Mouse (Mus musculus) limb, embryonic 12.5 days (tissue): ENCODE measurements around the gene Amfr. TPM values are rescaled to one million over a fixed set of nuclear protein-coding genes. Genes with fewer than 3 reads are reported as not detected.

Experiments used
- ATAC-seq: fragments of 200-750 bp; cut with Nextera tagmentation; 2 replicates; pipeline ENCODE4 v1.8.0; 2017; ENCODE audit warnings: low read depth, moderate TSS enrichment; ENCODE audit not compliant: insufficient number of reproducible peaks, insufficient read depth, low FRiP score, low TSS enrichment
- H3K27ac ChIP-seq: fragments of 300-500 bp; sonication (generic); 2 replicates; pipeline ENCODE4 v1.5.1; 2016; ENCODE audit warnings: mild to moderate bottlenecking, moderate library complexity
- H3K27me3 ChIP-seq: fragments of 300-500 bp; sonication (generic); 2 replicates; pipeline ENCODE4 v1.6.1; 2016; ENCODE audit warnings: mild to moderate bottlenecking, moderate library complexity
- H3K36me3 ChIP-seq: fragments of 300-500 bp; sonication (generic); 2 replicates; pipeline ENCODE4 v1.6.1; 2016; ENCODE audit warnings: mild to moderate bottlenecking, moderate library complexity
- H3K4me1 ChIP-seq: fragments of 300-500 bp; sonication (generic); replicated peaks from 2 replicates; pipeline ENCODE4 v1.6.1; 2016
- H3K4me2 ChIP-seq: fragments of 300-500 bp; sonication (generic); 2 replicates; pipeline ENCODE4 v1.6.1; 2016; ENCODE audit warnings: mild to moderate bottlenecking, moderate library complexity
- H3K4me3 ChIP-seq: fragments of 300-500 bp; sonication (generic); replicated peaks from 2 replicates; pipeline ENCODE4 v1.5.1; 2016; ENCODE audit warnings: mild to moderate bottlenecking
- H3K9ac ChIP-seq: fragments of 300-500 bp; sonication (generic); replicated peaks from 2 replicates; pipeline ENCODE4 v1.6.1; 2016; ENCODE audit warnings: mild to moderate bottlenecking, moderate library complexity
- H3K9me3 ChIP-seq: fragments of 300-500 bp; sonication (generic); 2 replicates; pipeline ENCODE4 v1.6.1; 2016; ENCODE audit warnings: mild to moderate bottlenecking, moderate library complexity
- WGBS: fragments of 180-500 bp; shearing (Covaris S2); methylation state at CpG from one replicate; pipeline ENCODE4 v1.1.7; 2016; 5-methylcytosine and 5-hydroxymethylcytosine counted together
- polyA plus RNA-seq: library from polyadenylated mRNA; unstranded; fragments of >200 nt; fragmentation: Nextera tagmentation; extraction: Ambion mirVana; gene quantifications from 2 replicates; pipeline ENCODE4 v1.2.1, GENCODE M21; 2016

Gene Amfr
- polyA plus RNA-seq, 1 experiment from 2014 or later = 48.1 TPM

DNA sequence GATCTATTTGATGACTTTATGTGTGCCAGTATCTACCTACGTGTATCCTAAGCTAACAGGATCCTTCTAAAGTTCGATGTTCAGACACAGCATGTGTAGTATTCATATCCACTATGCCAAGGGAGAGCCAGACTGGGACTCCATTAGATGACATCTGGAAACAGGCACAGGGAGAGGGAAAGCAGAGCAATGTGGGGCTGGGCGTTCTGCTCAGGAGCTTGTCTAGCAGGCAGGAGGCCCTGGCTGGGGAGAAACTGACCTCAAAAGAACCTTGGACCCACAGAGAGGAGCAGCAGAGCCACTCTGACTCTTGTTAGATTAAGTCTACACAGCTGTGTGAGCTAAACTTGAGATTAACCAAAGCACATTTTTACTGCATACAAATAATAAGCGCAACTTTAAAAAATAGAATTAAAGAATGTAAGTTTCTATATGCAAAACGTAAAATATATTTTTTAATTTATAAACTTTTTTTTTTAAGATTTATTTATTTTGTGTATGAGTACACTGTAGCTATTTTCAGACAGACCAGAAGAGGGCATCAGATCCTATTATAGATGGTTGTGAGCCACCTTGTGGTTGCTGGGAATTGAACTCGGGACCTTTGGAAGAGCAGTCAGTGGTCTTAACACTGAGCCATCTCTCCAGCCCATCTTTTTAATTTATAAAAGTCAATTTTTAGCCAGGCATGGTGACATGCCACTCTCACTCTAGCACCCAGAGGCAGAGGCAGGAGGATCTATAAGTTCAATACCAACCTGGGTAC, 36.0 kb downstream of the Amfr start:
- H3K4me1 ChIP-seq = no peaks in the 10 kb centered on the region
- H3K9me3 ChIP-seq = no peaks in the 10 kb centered on the region
- H3K27me3 ChIP-seq = no peaks in the 10 kb centered on the region
- H3K36me3 ChIP-seq = peaks cover 95% of the 10 kb centered on the region
- H3K27ac ChIP-seq = no peak overlapping the region
- WGBS = 83% methylated on average over 6 of the region's 6 CpGs
- no peak overlapping the region for H3K9ac ChIP-seq
- H3K4me2 ChIP-seq = no peak overlapping the region
- ATAC-seq = no peak
- H3K4me3 ChIP-seq = no peak overlapping the region

- Histone ChIP-seq H3K9me3 (no peaks in the 10 kb centered on the region), H3K4me2 (no peak overlapping the region), H3K4me1 (0 out of 2 replicates have a peak, but pooled peaks cover under 1% of the 10 kb centered on the region), H3K27me3 (no peaks in the 10 kb centered on the region), H3K27ac (no peak overlapping the region), H3K36me3 (peaks cover 95% of the 10 kb centered on the region), H3K4me3 (no peak overlapping the region), H3K9ac (no peak overlapping the region)
- ATAC-seq = no peak
- 94% methylated on average over 2 of the region's 2 CpGs for WGBS
Measured at GRCm38 (mm10) chr8:93975358-93975757, 37.3 kb downstream of the Amfr start.

GRCm38 (mm10) chr8:93974602-93975186, 37.9 kb downstream of the Amfr start:
- WGBS = 89% methylated on average over 11 of the region's 11 CpGs
- no peaks in the 10 kb centered on the region for H3K27me3 ChIP-seq
- ATAC-seq = no peak

DNA sequence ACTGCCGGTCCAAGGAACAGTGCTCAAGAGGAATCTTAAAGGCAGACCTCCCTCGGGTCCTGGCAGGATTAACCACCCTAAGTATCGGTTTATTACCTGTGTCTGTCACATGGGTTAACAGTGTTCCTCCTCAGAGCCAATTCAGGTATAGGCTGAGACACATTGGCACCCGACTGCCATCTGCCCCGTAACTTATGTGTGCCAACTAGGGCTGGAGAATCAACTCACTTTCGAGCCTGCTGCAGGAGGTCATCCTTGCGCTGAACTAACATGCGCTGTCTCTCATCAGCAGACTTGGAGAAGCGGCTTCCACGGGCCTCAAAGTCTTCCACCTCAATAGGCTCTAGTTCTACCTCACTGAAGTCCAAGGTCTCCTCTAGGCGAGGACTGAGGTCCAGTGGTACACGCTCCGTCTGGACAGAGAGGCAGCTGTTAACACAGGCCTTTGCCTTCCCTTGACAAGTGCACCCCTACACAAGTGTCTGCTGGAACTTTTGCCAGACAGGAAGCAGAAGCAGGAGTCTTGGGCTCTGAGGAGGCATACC, 38.7 kb downstream of the Amfr start:
- no peaks in the 10 kb centered on the region for H3K27me3 ChIP-seq
- no peak overlapping the region for H3K4me2 ChIP-seq
- no peak overlapping the region for H3K27ac ChIP-seq
- peaks cover 85% of the 10 kb centered on the region for H3K36me3 ChIP-seq
- H3K9ac ChIP-seq = no peak overlapping the region
- H3K9me3 ChIP-seq = no peaks in the 10 kb centered on the region
- H3K4me3 ChIP-seq = no peak overlapping the region
- 90% methylated on average over 13 of the region's 13 CpGs for WGBS
- peaks cover 11% of the 10 kb centered on the region for H3K4me1 ChIP-seq
- ATAC-seq = no peak

More at GRCm38 (mm10) chr8:93974602-93975186, 37.9 kb downstream of the Amfr start:
- Histone ChIP-seq H3K9me3 (no peaks in the 10 kb centered on the region), H3K4me1 (peaks cover 7% of the 10 kb centered on the region; the same call in 1 of the 2 replicates), H3K4me2 (no peak overlapping the region), H3K27ac (no peak overlapping the region), H3K4me3 (no peak overlapping the region), H3K9ac (no peak overlapping the region), H3K36me3 (peaks cover 93% of the 10 kb centered on the region)

DNA sequence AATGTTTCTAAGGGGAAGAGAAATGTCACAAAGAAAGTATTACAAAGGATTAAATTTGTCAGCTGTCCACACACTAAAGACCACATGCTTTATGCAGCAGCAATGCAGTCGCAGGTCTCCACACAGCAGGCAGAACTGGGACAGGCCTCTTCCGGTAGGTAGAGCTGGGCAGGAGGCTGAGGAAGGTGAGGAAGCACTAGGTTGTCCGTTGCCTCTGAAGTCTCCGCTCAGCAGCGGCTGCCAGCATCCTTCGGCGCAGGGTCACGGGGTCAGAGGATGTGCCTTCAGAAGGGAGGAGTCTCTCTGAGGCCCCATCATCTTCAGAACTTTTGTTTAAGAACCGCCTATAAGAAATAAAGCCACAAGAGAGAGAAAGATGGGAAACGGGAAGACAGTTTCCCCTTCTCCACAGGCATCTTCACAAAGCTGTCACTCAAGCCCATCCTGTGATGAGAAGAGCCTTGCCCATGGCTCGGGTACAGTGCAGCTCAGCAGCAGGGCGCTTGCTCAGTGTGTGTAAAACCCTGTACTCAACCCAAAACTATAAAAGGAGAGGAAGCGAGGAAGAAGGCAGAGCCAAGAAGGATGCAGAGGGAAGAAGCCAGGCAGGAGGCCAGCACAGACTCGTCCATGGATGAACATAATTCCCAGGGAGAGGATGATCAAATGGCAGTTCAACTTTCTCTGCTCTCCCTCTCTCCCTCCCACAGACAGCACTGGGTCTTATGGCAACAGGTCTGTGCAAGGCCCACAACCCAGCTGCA, 39.5 kb downstream of the Amfr start:
- no peak overlapping the region for H3K9ac ChIP-seq
- ATAC-seq = no peak
- 84% methylated on average over 14 of the region's 14 CpGs for WGBS
- no peak overlapping the region for H3K4me3 ChIP-seq
- no peaks in the 10 kb centered on the region for H3K27me3 ChIP-seq
- no peak overlapping the region for H3K4me2 ChIP-seq
- no peaks in the 10 kb centered on the region for H3K9me3 ChIP-seq
- peaks cover 11% of the 10 kb centered on the region for H3K4me1 ChIP-seq
- H3K27ac ChIP-seq = no peak overlapping the region
- peaks cover 78% of the 10 kb centered on the region for H3K36me3 ChIP-seq

DNA sequence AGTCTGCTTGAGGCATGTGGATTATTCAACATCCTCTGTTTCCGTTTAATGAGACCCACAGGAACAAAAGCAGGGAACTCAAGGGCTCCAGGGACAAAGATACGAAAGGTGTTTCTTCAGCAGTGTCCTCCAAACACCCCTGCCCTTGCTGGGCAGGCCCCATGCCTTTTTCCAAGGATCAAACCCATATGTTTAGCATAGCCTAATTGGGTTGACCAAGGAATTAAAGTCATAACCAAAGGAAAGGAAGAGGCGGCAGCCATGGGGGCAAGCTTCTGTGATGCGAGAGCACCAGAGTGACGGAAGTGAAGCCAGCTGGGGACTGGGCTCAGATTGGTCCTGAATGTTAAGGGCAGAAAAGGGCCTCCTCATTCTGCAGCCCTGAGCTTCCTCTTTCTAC, 40.4 kb downstream of the Amfr start:
- Histone ChIP-seq H3K4me2 (no peak overlapping the region), H3K4me3 (no peak overlapping the region), H3K36me3 (peaks cover 69% of the 10 kb centered on the region), H3K9ac (no peak overlapping the region), H3K27ac (no peak overlapping the region), H3K27me3 (no peaks in the 10 kb centered on the region), H3K9me3 (no peaks in the 10 kb centered on the region), H3K4me1 (peaks cover 11% of the 10 kb centered on the region)
- ATAC-seq = no peak
- 76% methylated on average over 5 of the region's 5 CpGs for WGBS

- 87% methylated on average over 10 of the region's 10 CpGs for WGBS
Measured at GRCm38 (mm10) chr8:93971451-93971850, 41.2 kb downstream of the Amfr start.

GRCm38 (mm10) chr8:93969626-93970340, 42.9 kb downstream of the Amfr start:
- no peak overlapping the region for H3K4me3 ChIP-seq
- peaks cover 46% of the 10 kb centered on the region for H3K36me3 ChIP-seq
- H3K4me1 ChIP-seq = peaks cover 11% of the 10 kb centered on the region
- ATAC-seq = no peak
- no peak overlapping the region for H3K9ac ChIP-seq
- 66% methylated on average over 7 of the region's 7 CpGs for WGBS
- 0 out of 2 replicates have a peak overlapping the region, but pooled peaks have one; percentile 1 for H3K27ac ChIP-seq
- no peak overlapping the region for H3K4me2 ChIP-seq
- no peaks in the 10 kb centered on the region for H3K27me3 ChIP-seq
- H3K9me3 ChIP-seq = no peaks in the 10 kb centered on the region

More at GRCm38 (mm10) chr8:93971451-93971850, 41.2 kb downstream of the Amfr start:
- Histone ChIP-seq H3K4me3 (no peak overlapping the region), H3K4me1 (peaks cover 11% of the 10 kb centered on the region), H3K9me3 (no peaks in the 10 kb centered on the region), H3K9ac (no peak overlapping the region), H3K4me2 (no peak overlapping the region), H3K36me3 (peaks cover 63% of the 10 kb centered on the region), H3K27me3 (no peaks in the 10 kb centered on the region), H3K27ac (no peak overlapping the region)
- no peak for ATAC-seq

GRCm38 (mm10) chr8:93968293-93968692, 44.3 kb downstream of the Amfr start:
- Histone ChIP-seq H3K9ac (no peak overlapping the region), H3K27ac (no peak overlapping the region), H3K4me1 (peaks cover 11% of the 10 kb centered on the region), H3K27me3 (no peaks in the 10 kb centered on the region), H3K4me3 (no peak overlapping the region), H3K9me3 (no peaks in the 10 kb centered on the region), H3K4me2 (no peak overlapping the region), H3K36me3 (peaks cover 31% of the 10 kb centered on the region)
- ATAC-seq = no peak
- WGBS = 66% methylated on average over 6 of the region's 6 CpGs

GRCm38 (mm10) chr8:93960909-93961308, 51.7 kb downstream of the Amfr start:
- no peak overlapping the region for H3K4me3 ChIP-seq
- no peak for ATAC-seq
- H3K27ac ChIP-seq = no peak overlapping the region
- H3K27me3 ChIP-seq = no peaks in the 10 kb centered on the region
- no peak overlapping the region for H3K4me2 ChIP-seq
- H3K4me1 ChIP-seq = no peaks in the 10 kb centered on the region
- WGBS = 84% methylated on average over 6 of the region's 6 CpGs
- H3K36me3 ChIP-seq = no peaks in the 10 kb centered on the region
- H3K9ac ChIP-seq = no peak overlapping the region
- H3K9me3 ChIP-seq = no peaks in the 10 kb centered on the region
